Mouse (Mus musculus) megakaryocyte, embryonic 14.5 days (primary cell): ENCODE measurements around the gene Psmb11.

Experiments used
- FLI1 ChIP-seq: IDR thresholded peaks from 2 replicates; pipeline ENCODE4 v1.6.1; 2012; ENCODE audit warnings: low read length, inconsistent platforms, mixed read lengths
- GATA1 ChIP-seq: IDR thresholded peaks from 3 replicates; pipeline ENCODE4 v1.6.1; 2012; ENCODE audit warnings: mixed read lengths, low read length, inconsistent platforms, borderline replicate concordance

GRCm38 (mm10) chr14:54607226-54607625, 14.0 kb upstream of the Psmb11 start:
- TF ChIP-seq FLI1 (no peak), GATA1 (no peak)
